Mouse (Mus musculus) CH12.LX (cell line): Measurements from ENCODE around the gene Tceal5. TPM values are rescaled to one million over a fixed set of nuclear protein-coding genes. Genes with fewer than 3 reads are reported as not detected.

Source experiments
- DNase-seq: peaks from one replicate; pipeline ENCODE4 v3.0.0-alpha.2; 2013; ENCODE audit errors: extremely low read depth
- H3K27ac ChIP-seq: 2 replicates; pipeline ENCODE4 v1.5.1; 2012; ENCODE audit warnings: low read depth, mild to moderate bottlenecking, control low read depth, moderate library complexity; ENCODE audit not compliant: insufficient read depth
- H3K27me3 ChIP-seq: replicated peaks from 2 replicates; pipeline ENCODE3; 2012; ENCODE audit warnings: inconsistent platforms
- H3K36me3 ChIP-seq, 2 experiments: replicated peaks in 1 of 2; 2 replicates each; pipeline versions ENCODE3 to v1.6.1; 2012; ENCODE audit warnings: inconsistent platforms in 1 of 2, low read length in 1 of 2, mild to moderate bottlenecking in 1 of 2, mixed read lengths in 1 of 2, moderate library complexity in 1 of 2; ENCODE audit not compliant: control insufficient read depth in 1 of 2, insufficient read depth in 1 of 2
- H3K4me1 ChIP-seq, 2 experiments: 2 replicates each; pipeline ENCODE4 v1.6.1; 2012; ENCODE audit warnings: inconsistent platforms in 1 of 2, moderate library complexity in 1 of 2; ENCODE audit not compliant: insufficient read depth in 2 of 2, control insufficient read depth in 1 of 2
- H3K4me2 ChIP-seq: 2 replicates; pipeline ENCODE4 v1.6.1; 2012; ENCODE audit warnings: low read depth, mild to moderate bottlenecking, control low read depth; ENCODE audit not compliant: poor library complexity, insufficient read depth, severe bottlenecking
- H3K4me3 ChIP-seq, 3 experiments: fragments of 150-350 bp in 1 of 3; sonication (generic) in 1 of 3; replicated peaks in 1 of 3; 2 replicates each; pipeline versions ENCODE3 to v1.5.1; 2011 to 2012; ENCODE audit warnings: low read depth in 2 of 3, low read length in 2 of 3, mild to moderate bottlenecking in 2 of 3, moderate library complexity in 2 of 3, control low read depth in 1 of 3, improper control_type of control experiment in 1 of 3, inconsistent platforms in 1 of 3, mixed read lengths in 1 of 3; ENCODE audit not compliant: poor library complexity in 1 of 3
- H3K79me2 ChIP-seq: replicated peaks from 2 replicates; pipeline ENCODE4 v1.6.1; 2012; ENCODE audit warnings: mild to moderate bottlenecking, moderate library complexity; ENCODE audit not compliant: control insufficient read depth, poor library complexity, insufficient read depth, severe bottlenecking; ENCODE audit errors: extremely low read depth
- H3K9ac ChIP-seq: 2 replicates; pipeline ENCODE4 v1.6.1; 2012; ENCODE audit warnings: low read depth, mild to moderate bottlenecking, control low read depth, moderate library complexity; ENCODE audit not compliant: insufficient read depth
- H3K9me3 ChIP-seq: replicated peaks from 2 replicates; pipeline ENCODE3; 2012; ENCODE audit warnings: low read length, inconsistent platforms, mixed read lengths
- BHLHE40 ChIP-seq: IDR thresholded peaks from 2 replicates; pipeline ENCODE4 v1.6.1; 2011; ENCODE audit warnings: mild to moderate bottlenecking, low read depth, low read length, improper control_type of control experiment
- E2F4 ChIP-seq: IDR thresholded peaks from 2 replicates; pipeline ENCODE4 v1.6.1; 2011; ENCODE audit warnings: low read depth, low read length, improper control_type of control experiment; ENCODE audit not compliant: insufficient replicate concordance
- ELF1 ChIP-seq: IDR thresholded peaks from 2 replicates; pipeline ENCODE4 v1.6.1; 2014; ENCODE audit warnings: low read depth, mild to moderate bottlenecking, inconsistent platforms, low read length, improper control_type of control experiment
- GABPA ChIP-seq: IDR thresholded peaks from 2 replicates; pipeline ENCODE4 v1.6.1; 2012; ENCODE audit warnings: low read depth, low read length, improper control_type of control experiment, inconsistent platforms; ENCODE audit not compliant: insufficient replicate concordance
- HCFC1 ChIP-seq: IDR thresholded peaks from 2 replicates; pipeline ENCODE4 v1.6.1; 2012; ENCODE audit warnings: low read depth, mild to moderate bottlenecking, inconsistent platforms, low read length, improper control_type of control experiment
- IRF4 ChIP-seq: IDR thresholded peaks from 2 replicates; pipeline ENCODE4 v1.6.1; 2014; ENCODE audit warnings: low read depth, mild to moderate bottlenecking, inconsistent platforms, low read length, improper control_type of control experiment
- JUND ChIP-seq: conservative IDR thresholded peaks from 2 replicates; pipeline ENCODE4 v1.6.1; 2011; ENCODE audit warnings: low read depth, low read length, improper control_type of control experiment
- MAFK ChIP-seq: IDR thresholded peaks from 2 replicates; pipeline ENCODE4 v1.6.1; 2011; ENCODE audit warnings: low read length, improper control_type of control experiment; ENCODE audit not compliant: insufficient replicate concordance
- MAX ChIP-seq: IDR thresholded peaks from 2 replicates; pipeline ENCODE4 v1.6.1; 2011; ENCODE audit warnings: low read length, improper control_type of control experiment
- MEF2A ChIP-seq: IDR thresholded peaks from 2 replicates; pipeline ENCODE4 v1.6.1; 2014; ENCODE audit warnings: low read depth, mild to moderate bottlenecking, inconsistent platforms, low read length, improper control_type of control experiment, borderline replicate concordance
- MYC ChIP-seq: IDR thresholded peaks from 2 replicates; pipeline ENCODE4 v1.6.1; 2011; ENCODE audit warnings: low read depth, mild to moderate bottlenecking, improper control_type of control experiment, low read length
- NELFE ChIP-seq: IDR thresholded peaks from 2 replicates; pipeline ENCODE4 v1.6.1; 2011; ENCODE audit warnings: low read depth, low read length, improper control_type of control experiment
- NRF1 ChIP-seq: IDR thresholded peaks from 2 replicates; pipeline ENCODE4 v1.6.1; 2014; ENCODE audit warnings: low read depth, mild to moderate bottlenecking, inconsistent platforms, low read length, improper control_type of control experiment, moderate library complexity
- SIN3A ChIP-seq: IDR thresholded peaks from 2 replicates; pipeline ENCODE4 v1.6.1; 2012; ENCODE audit warnings: low read length, improper control_type of control experiment, inconsistent platforms
- SMC3 ChIP-seq: IDR thresholded peaks from 2 replicates; pipeline ENCODE4 v1.6.1; 2011; ENCODE audit warnings: low read depth, low read length, improper control_type of control experiment
- TCF12 ChIP-seq: IDR thresholded peaks from 2 replicates; pipeline ENCODE4 v1.6.1; 2014; ENCODE audit warnings: low read depth, mild to moderate bottlenecking, inconsistent platforms, low read length, improper control_type of control experiment
- UBTF ChIP-seq: IDR thresholded peaks from 2 replicates; pipeline ENCODE4 v1.6.1; 2012; ENCODE audit warnings: low read depth, mild to moderate bottlenecking, inconsistent platforms, low read length, improper control_type of control experiment, moderate library complexity
- USF1 ChIP-seq: IDR thresholded peaks from 2 replicates; pipeline ENCODE4 v1.6.1; 2014; ENCODE audit warnings: low read depth, mild to moderate bottlenecking, inconsistent platforms, low read length, improper control_type of control experiment
- ZNF384 ChIP-seq: IDR thresholded peaks from 2 replicates; pipeline ENCODE4 v1.6.1; 2012; ENCODE audit warnings: low read depth, low read length, improper control_type of control experiment, inconsistent platforms
- dilution Hi-C: fragments of 300-500 bp; cut with MboI; formaldehyde crosslinking; loops from 2 replicates; pipeline ENCODE4 v1.14.3; 2020; ENCODE audit warnings: low sequenced_read_pairs; ENCODE audit not compliant: extremely low pct_unique_long_range_greater_than_20kb, extremely low pct_ligation_motif_present
- in situ Hi-C: fragments of 300-500 bp; cut with MboI; formaldehyde crosslinking; loops from 3 replicates; pipeline ENCODE4 v1.14.3; 2019; ENCODE audit warnings: low sequenced_read_pairs, low pct_ligation_motif_present, low pct_unique_long_range_greater_than_20kb, mixed read lengths
- polyA plus RNA-seq: library from polyadenylated mRNA; unstranded; fragments of >175 nt; gene quantifications from 2 replicates; pipeline ENCODE4 v1.2.1, GENCODE M21; 2012; ENCODE audit warnings: low read depth; ENCODE audit not compliant: insufficient read length
- total RNA-seq, 2 experiments: library from RNA; depleted of rRNA; stranded (reverse); fragments of 300-350 nt in 1 of 2; fragments of >200 nt in 1 of 2; gene quantifications; 2 replicates each; pipeline ENCODE4 v1.2.3; 2012 to 2014

Tceal5 gene
- total and polyA plus RNA-seq, 3 experiments = 0.30 TPM; not detected in 2

DNA sequence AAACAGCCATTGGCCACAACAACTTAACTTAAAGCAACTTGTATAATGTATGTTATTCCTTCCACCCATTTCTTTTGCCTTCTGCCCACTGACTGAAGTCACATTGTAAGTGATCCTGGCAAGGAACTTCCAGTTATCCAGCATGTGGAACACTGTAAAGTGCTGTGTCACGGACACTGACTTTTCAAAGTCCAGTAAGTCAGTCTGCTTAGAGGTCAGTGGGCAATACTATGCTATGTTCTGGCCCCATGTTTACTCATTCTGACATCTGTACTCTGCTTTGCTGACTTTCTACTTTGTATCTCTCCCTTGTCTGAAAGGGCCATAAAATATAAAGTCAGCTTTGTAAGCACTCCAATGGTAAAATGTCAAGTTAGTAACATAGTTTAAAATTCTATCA, 20.6 kb downstream of the Tceal5 start:
- no peak for DNase-seq
- dilution Hi-C loops = no loop called here
- in situ Hi-C loops = loop anchor here (25.0 kb wide), 1 partner anchor 129 kb away; no protein-coding TSS in a partner anchor
- H3K4me3 ChIP-seq = no peak overlapping the region
- no peak overlapping the region for H3K27ac ChIP-seq
- H3K27me3 ChIP-seq = no peaks in the 10 kb centered on the region
- H3K36me3 ChIP-seq = no peaks in the 10 kb centered on the region
- H3K4me2 ChIP-seq = no peak overlapping the region
- H3K4me1 ChIP-seq = no peaks in the 10 kb centered on the region
- TF ChIP-seq MAX (no peak), E2F4 (no peak), BHLHE40 (no peak)
- TF ChIP-seq, all 38 proteins: peak for 0
- H3K9me3 ChIP-seq = no peaks in the 10 kb centered on the region
- no peaks in the 10 kb centered on the region for H3K79me2 ChIP-seq
- H3K9ac ChIP-seq = no peak overlapping the region

DNA sequence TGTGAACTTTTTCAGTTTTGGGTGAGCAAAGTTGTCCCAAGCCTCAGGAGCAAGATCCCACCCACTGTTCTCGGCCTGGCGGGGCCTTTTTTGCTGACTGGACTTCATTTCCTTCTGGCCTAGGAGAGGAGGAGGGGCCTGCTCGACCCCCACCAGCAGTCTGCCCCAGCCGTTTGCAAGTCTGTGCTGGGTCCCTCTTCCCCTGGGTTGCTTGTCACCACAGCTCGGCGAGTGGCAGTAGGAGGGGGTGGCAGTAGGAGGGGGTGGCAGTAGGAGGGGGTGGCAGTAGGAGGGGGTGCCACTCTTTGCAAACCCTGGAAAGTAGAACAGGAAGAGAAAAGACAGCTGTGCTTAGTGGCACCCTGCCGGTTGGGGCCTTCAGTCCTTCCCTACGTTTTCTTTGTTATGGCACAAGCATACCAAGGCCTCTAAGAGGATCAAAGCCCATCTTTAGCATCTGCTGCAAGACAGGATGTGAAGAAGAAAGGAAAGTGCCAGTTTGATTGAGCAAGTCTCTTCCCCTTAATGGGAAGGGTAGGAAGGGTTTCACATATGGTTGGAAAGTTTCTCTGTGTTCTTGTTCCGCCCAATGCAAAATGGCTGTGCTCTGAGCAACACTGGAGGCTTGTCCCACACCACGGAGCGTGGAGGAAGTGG, 22.7 kb downstream of the Tceal5 start:
- Histone ChIP-seq H3K4me1 (no peaks in the 10 kb centered on the region), H3K4me3 (no peak overlapping the region), H3K9ac (no peak overlapping the region), H3K79me2 (no peaks in the 10 kb centered on the region), H3K9me3 (no peaks in the 10 kb centered on the region), H3K36me3 (no peaks in the 10 kb centered on the region), H3K27ac (no peak overlapping the region), H3K4me2 (no peak overlapping the region), H3K27me3 (no peaks in the 10 kb centered on the region)
- TF ChIP-seq UBTF (no peak), MAFK (no peak), IRF4 (no peak), E2F4 (no peak), NRF1 (no peak), JUND (no peak), MAX (no peak), MYC (no peak), GABPA (no peak), ELF1 (no peak), SMC3 (no peak), ZNF384 (no peak), TCF12 (no peak), HCFC1 (no peak), NELFE (no peak), SIN3A (no peak), USF1 (no peak), MEF2A (no peak)
- no peak for DNase-seq
- dilution Hi-C loops = no loop called here
- in situ Hi-C loops = loop anchor here (25.0 kb wide), 1 partner anchor 131 kb away; no protein-coding TSS in a partner anchor
